Mouse (Mus musculus) cerebellum, adult 2 months (tissue): ENCODE data around the gene Gm49721.
"Not testable (repeated sequence)": the region's sequence is repeated elsewhere in the genome, so short reads cannot be mapped to it uniquely, and the experiment has no call there.

ENCODE experiments used
- CTCF ChIP-seq: fragments of 200-500 bp; IDR thresholded peaks from 2 replicates; pipeline ENCODE4 v1.5.1; 2011; ENCODE audit warnings: low read depth, mild to moderate bottlenecking, control low read depth, low read length, moderate library complexity, borderline replicate concordance; ENCODE audit not compliant: insufficient read depth
- POLR2A ChIP-seq: fragments of 200-500 bp; IDR thresholded peaks from 2 replicates; pipeline ENCODE4 v1.6.1; 2011; ENCODE audit warnings: low read length, control low read depth, borderline replicate concordance; ENCODE audit not compliant: insufficient read depth

- not testable (repeated sequence) for TF ChIP-seq CTCF, POLR2A
Observed at GRCm38 (mm10) chr17:7025764-7026346, 47.2 kb downstream of the Gm49721 start.
